Comparison of ENCODE assay signal across 7 mouse cellular contexts in the genomic region with DNA sequence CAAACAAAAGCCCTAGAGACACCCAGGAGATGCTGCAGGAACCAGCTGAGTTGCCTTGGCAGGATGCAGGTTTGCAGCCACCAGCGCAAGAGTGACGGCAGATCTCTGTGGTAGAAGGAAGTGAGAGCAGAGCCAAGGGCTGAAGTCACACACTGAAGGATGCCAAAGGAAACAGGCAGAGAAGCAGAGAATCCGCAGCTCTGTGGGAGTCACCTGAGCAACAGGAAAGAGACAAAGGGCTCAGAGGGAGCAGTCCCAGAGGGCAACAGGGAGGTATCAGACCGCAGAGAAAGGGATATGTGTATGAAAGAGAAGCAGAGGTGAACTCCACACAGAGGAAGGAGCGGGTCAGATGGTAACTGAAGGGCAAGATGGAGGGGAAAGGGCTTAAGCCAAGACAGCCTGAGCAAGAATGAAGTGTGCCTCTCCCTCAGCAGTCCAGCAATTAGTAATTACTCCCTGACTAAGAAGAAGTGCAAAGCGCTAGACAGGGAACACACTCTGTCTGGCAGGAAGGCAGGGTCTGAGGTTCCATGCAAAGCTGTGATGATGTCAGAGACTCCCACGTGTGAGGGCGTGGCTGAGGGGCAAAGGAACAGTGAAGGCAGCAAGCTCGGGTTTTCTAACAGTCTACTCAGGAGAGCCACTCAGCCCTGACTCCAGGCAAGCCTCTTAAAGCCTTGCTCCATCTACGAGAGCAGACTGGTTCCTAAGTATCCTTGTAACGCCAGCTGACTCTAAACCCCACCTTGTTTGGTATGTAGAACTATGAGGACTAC.
DNase-seq lines count a peak whose midpoint lies in the region; ATAC-seq and TF ChIP-seq lines count a peak whose summit lies in the region.

No protein-coding gene starts in this region.

- peak; percentile 81 for DNase-seq in CD4-positive, CD25-positive, alpha-beta regulatory T cell, adult 2 months (ENCODE audit: low read depth, low spot score)
- peak; percentile 72 for DNase-seq in Patski (ENCODE audit: low read depth, low spot score)
- peak; percentile 70 for DNase-seq in embryonic facial prominence, embryonic 11.5 days (ENCODE audit: low spot score)

- CTCF ChIA-PET in Patski (lab: Charles Lee): interaction anchor here (1.1 to 2.4 kb wide), 5 partner anchors 14 to 23 kb away, joined by 3 to 12 read pairs (median 4); no protein-coding TSS in a partner anchor

- no peaks in the 10 kb centered on the region for H3K27me3 ChIP-seq in Patski
- H3K27me3 ChIP-seq in embryonic facial prominence, embryonic 11.5 days (ENCODE audit: control insufficient read depth, insufficient read depth, low read length): no peaks in the 10 kb centered on the region
- H3K27me3 ChIP-seq in heart, embryonic 13.5 days (replicated peaks): no peaks in the 10 kb centered on the region
- no peaks in the 10 kb centered on the region for H3K27me3 ChIP-seq in kidney, embryonic 16.5 days (ENCODE audit: insufficient read depth, low read length)
- no peaks in the 10 kb centered on the region for H3K27me3 ChIP-seq in stomach, embryonic 16.5 days (ENCODE audit: control insufficient read depth, insufficient read depth, low read length)

- TF ChIP-seq CTCF in Patski (IDR thresholded peaks at IDR 0.05): no peak

- no peak overlapping the region for H3K4me3 ChIP-seq in embryonic facial prominence, embryonic 11.5 days (ENCODE audit: low read depth, low read length)
- H3K4me3 ChIP-seq in heart, embryonic 13.5 days: no peak overlapping the region
- no peak overlapping the region for H3K4me3 ChIP-seq in kidney, embryonic 16.5 days (ENCODE audit: low read length)
- H3K4me3 ChIP-seq in stomach, embryonic 16.5 days (replicated peaks; ENCODE audit: low read length): no peak overlapping the region

- H3K27ac ChIP-seq in embryonic facial prominence, embryonic 11.5 days (replicated peaks; ENCODE audit: low read depth, low read length): no peak overlapping the region
- peak overlapping the region; percentile 94 for H3K27ac ChIP-seq in heart, embryonic 13.5 days (replicated peaks)
- peak overlapping the region; percentile 57; the same call in 1 of the 2 replicates for H3K27ac ChIP-seq in kidney, embryonic 16.5 days (ENCODE audit: low read length)
- 0 out of 2 replicates have a peak overlapping the region, but pooled peaks have one; percentile 21 for H3K27ac ChIP-seq in stomach, embryonic 16.5 days (ENCODE audit: low read length)

- H3K9ac ChIP-seq in embryonic facial prominence, embryonic 11.5 days (replicated peaks; ENCODE audit: low read length): no peak overlapping the region
- peak overlapping the region; percentile 60 for H3K9ac ChIP-seq in heart, embryonic 13.5 days
- no peak overlapping the region for H3K9ac ChIP-seq in kidney, embryonic 16.5 days (replicated peaks; ENCODE audit: low read length)
- no peak overlapping the region for H3K9ac ChIP-seq in stomach, embryonic 16.5 days (ENCODE audit: low read length)

- no peaks in the 10 kb centered on the region for H3K9me3 ChIP-seq in embryonic facial prominence, embryonic 11.5 days (replicated peaks; ENCODE audit: control insufficient read depth, low read length)
- H3K9me3 ChIP-seq in heart, embryonic 13.5 days: peaks cover 4% of the 10 kb centered on the region; the same call in 1 of the 2 replicates
- H3K9me3 ChIP-seq in kidney, embryonic 16.5 days (ENCODE audit: low read length): peaks cover 3% of the 10 kb centered on the region; the same call in 1 of the 2 replicates
- H3K9me3 ChIP-seq in stomach, embryonic 16.5 days (replicated peaks; ENCODE audit: control insufficient read depth, low read length): no peaks in the 10 kb centered on the region

- WGBS in embryonic facial prominence, embryonic 11.5 days: 26% methylated on average over 11 of the region's 11 CpGs
- WGBS in heart, embryonic 13.5 days: 31% methylated on average over 11 of the region's 11 CpGs
- 18% methylated on average over 11 of the region's 11 CpGs for WGBS in kidney, embryonic 16.5 days
- 36% methylated on average over 11 of the region's 11 CpGs for WGBS in stomach, embryonic 16.5 days

- ATAC-seq in Patski: peak; percentile 71
- peak; percentile 60; the same call in 1 of the 2 replicates for ATAC-seq in embryonic facial prominence, embryonic 11.5 days (replicated peaks; ENCODE audit: insufficient number of reproducible peaks, low FRiP score, low TSS enrichment, low read depth)
- no peak for ATAC-seq in heart, embryonic 13.5 days (ENCODE audit: extremely low read depth, insufficient number of reproducible peaks, low FRiP score, low TSS enrichment)
- peak; percentile 92 for ATAC-seq in kidney, embryonic 16.5 days (ENCODE audit: low FRiP score, low TSS enrichment)
- peak; percentile 82 for ATAC-seq in megakaryocyte, adult 5-6 weeks (ENCODE audit: poor library complexity, severe bottlenecking)
- peak; percentile 22; the same call in 1 of the 2 replicates for ATAC-seq in stomach, embryonic 16.5 days (ENCODE audit: insufficient read depth, low FRiP score)

- POLR2A ChIA-PET in Patski (lab: Charles Lee): interaction anchor here (0.6 kb wide), 1 partner anchor 1109 kb away, joined by 3 read pairs; no protein-coding TSS in a partner anchor

- in situ Hi-C loops in Patski (cut with MboI; ENCODE audit: low pct_unique_long_range_greater_than_20kb): no loop called here

- no peaks in the 10 kb centered on the region; the same call in 1 of the 2 replicates for H3K36me3 ChIP-seq in embryonic facial prominence, embryonic 11.5 days (replicated peaks; ENCODE audit: control insufficient read depth, insufficient read depth, low read depth, low read length)
- peaks cover 39% of the 10 kb centered on the region for H3K36me3 ChIP-seq in heart, embryonic 13.5 days
- peaks cover 20% of the 10 kb centered on the region for H3K36me3 ChIP-seq in kidney, embryonic 16.5 days (ENCODE audit: insufficient read depth, low read length)
- peaks cover 6% of the 10 kb centered on the region; the same call in 1 of the 2 replicates for H3K36me3 ChIP-seq in stomach, embryonic 16.5 days (ENCODE audit: control insufficient read depth, insufficient read depth, low read length)

- H3K4me2 ChIP-seq in embryonic facial prominence, embryonic 11.5 days (ENCODE audit: low read depth, low read length): no peak overlapping the region
- H3K4me2 ChIP-seq in heart, embryonic 13.5 days: peak overlapping the region; percentile 44
- peak overlapping the region; percentile 23; the same call in 1 of the 2 replicates for H3K4me2 ChIP-seq in kidney, embryonic 16.5 days (replicated peaks; ENCODE audit: low read depth, low read length)
- H3K4me2 ChIP-seq in stomach, embryonic 16.5 days (ENCODE audit: low read depth, low read length): no peak overlapping the region

- no peaks in the 10 kb centered on the region for H3K4me1 ChIP-seq in embryonic facial prominence, embryonic 11.5 days (ENCODE audit: control insufficient read depth, insufficient read depth, low read length)
- H3K4me1 ChIP-seq in heart, embryonic 13.5 days: peaks cover 81% of the 10 kb centered on the region
- peaks cover 22% of the 10 kb centered on the region for H3K4me1 ChIP-seq in kidney, embryonic 16.5 days (ENCODE audit: insufficient read depth, low read length)
- H3K4me1 ChIP-seq in stomach, embryonic 16.5 days (ENCODE audit: control insufficient read depth, insufficient read depth, low read length): peaks cover 27% of the 10 kb centered on the region

Comparison
In these comparisons a context has a peak if more than half of its experiments do, and no peak if none do; other contexts are left out.
1. H3K4me2 ChIP-seq: peak in heart, embryonic 13.5 days (single experiment) and kidney, embryonic 16.5 days (single experiment); none in embryonic facial prominence, embryonic 11.5 days (single experiment) and stomach, embryonic 16.5 days (single experiment).
2. Peak in every context shown above with its lines, with median percentiles within 50 percentile points of each other: DNase-seq.